Mouse (Mus musculus): Measurements from ENCODE around the gene Gadd45g.

Gadd45g gene

DNA sequence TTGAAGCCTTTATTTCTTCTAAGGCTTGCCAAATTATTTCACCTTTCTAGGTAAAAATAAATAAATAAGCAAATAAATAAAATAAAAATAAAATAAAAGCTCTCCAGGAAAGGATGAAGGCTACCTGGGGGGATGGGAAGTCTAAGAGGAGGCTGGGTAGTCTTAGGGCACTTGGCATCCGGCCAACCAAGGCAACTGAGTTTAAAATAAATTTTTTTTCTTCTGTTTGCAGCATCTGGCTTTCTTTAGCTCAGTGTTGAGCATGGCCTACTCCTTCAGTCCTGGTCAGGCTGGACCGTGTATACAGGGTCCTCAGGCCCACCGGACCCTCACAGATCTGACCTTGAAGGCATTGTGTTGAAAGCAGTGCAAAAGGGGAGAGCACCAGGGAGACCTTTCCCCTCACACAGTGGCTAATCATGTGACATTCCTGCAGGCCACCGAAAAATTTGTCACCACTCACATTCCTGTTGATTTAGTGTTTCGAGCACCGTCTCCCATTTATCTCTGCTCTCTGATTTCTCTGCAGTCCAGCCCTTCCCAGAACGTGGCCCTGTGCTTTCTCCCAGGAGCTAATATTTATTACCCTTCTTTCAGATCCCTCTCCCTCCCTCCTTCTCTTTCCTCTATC lies 6.2 kb downstream of the Gadd45g start:
- no peak for DNase-seq (ENCODE audit: low read depth in 2 of 2, low spot score in 2 of 2)

GRCm38 (mm10) chr13:51853301-51854243 lies 7.1 kb downstream of the Gadd45g start:
- DNase-seq (ENCODE audit: low read depth in 2 of 2, low spot score in 2 of 2), result no peak

DNA sequence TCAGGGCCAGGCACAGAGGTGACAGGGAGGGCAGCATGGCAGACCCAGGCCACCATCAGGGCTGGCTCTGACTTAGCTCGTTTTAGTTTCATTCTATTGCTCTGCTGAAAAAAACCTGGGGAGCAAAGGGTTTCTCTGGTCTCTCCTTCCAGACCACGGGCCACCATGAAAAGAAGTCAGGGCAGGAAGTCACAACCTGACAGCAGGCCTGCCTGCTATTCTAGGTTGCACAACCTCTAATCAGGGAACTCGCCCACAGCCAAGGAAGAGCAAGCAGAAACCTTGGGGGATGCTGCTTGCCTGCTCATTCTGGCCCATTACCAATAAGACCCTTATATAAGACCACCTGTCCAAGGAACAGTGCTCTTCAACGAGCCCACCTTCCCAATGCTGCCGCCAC lies 9.1 kb downstream of the Gadd45g start:
- DNase-seq (ENCODE audit: low read depth in 2 of 2, low spot score in 2 of 2), result no peak

DNA sequence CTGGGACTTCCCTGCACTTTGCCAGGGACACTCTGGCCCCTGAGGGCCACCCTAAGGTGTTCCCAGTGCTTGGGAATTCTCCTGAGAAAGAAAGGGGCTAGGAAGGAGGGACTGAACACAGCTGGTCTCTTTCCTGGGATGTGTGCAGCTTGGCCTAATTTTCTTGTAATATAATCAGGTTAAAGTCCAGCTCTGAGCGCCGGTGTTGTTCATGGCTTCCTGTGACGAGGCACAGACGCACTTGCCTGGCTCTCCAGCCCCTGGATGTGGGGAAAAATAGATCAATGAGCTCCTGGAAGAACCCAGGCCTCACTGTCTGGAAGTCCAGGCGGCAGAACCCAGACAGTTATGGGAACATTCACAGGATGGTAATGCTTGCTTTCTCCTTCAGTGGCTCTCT lies 10.7 kb downstream of the Gadd45g start:
- no peak for DNase-seq (ENCODE audit: low read depth in 2 of 2, low spot score in 2 of 2)

GRCm38 (mm10) chr13:51858475-51858874 lies 12.0 kb downstream of the Gadd45g start:
- no peak for DNase-seq (ENCODE audit: low read depth in 2 of 2, low spot score in 2 of 2)

DNA sequence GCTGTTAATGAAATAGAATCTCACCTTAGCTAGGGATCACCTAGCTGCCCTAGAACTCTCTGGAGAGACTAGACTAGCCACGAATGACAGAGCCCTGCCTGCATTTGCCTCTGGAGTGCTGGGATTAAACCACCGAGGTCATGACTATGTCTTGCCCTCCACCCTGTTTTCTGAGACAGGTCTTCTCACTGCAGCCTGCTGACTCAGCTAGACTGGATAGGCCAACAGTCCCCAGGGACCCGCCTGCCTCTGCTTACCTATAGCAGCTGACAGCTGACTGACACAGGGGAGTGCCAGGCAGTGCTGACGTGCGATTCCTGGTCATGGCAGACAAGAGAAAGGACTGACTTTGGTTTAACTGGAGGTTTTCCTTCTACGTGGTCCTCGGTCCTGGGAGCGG lies 12.7 kb downstream of the Gadd45g start:
- DNase-seq (ENCODE audit: low read depth in 2 of 2, low spot score in 2 of 2), result no peak

DNA sequence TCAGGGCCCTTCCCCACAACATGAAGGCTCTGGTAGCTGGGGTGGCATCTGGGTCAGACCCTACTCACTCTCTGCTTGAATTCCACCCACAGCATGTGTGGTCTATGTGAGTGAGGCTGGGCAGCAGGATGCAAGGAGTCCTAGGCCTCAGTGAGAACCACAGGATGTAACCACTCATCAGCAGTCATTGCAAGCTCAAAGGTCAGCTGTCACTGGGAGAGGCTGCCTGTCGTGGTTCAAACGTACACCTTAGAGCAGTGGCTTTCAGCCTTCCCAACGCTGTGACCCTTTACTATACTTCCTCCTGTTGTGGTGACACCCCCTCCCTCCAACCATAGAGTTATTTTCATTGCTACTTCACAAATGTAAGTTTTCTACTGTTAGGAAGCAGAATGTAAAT lies 13.3 kb downstream of the Gadd45g start:
- DNase-seq (ENCODE audit: low read depth in 2 of 2, low spot score in 2 of 2), result no peak

- DNase-seq (ENCODE audit: low read depth in 2 of 2, low spot score in 2 of 2), result no peak
Measured at GRCm38 (mm10) chr13:51862750-51863149, 16.3 kb downstream of the Gadd45g start.

- no peak for DNase-seq (ENCODE audit: low read depth in 2 of 2, low spot score in 2 of 2)
Measured at GRCm38 (mm10) chr13:51866151-51866659, 19.7 kb downstream of the Gadd45g start.

- no peak for DNase-seq (ENCODE audit: low read depth in 2 of 2, low spot score in 2 of 2)
Measured at GRCm38 (mm10) chr13:51868491-51869128, 22.1 kb downstream of the Gadd45g start.

DNA sequence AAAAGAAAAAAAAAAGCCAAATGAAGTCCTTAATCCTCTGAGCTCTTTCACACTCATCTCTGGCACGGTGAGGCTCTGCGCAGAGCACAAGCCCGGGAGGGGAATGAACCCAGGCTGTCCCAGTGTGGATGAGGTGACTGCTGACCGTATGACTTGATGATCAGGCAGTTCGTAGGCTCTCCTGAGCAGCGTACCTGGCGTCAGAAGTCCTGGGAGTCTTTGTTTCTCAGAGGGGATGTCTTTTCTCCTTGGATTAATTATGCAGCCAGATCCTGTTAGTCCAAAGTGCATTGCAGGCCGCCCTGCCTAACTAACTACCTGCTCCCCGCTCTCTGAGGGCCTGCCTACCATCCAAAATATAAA lies 22.6 kb downstream of the Gadd45g start:
- DNase-seq (ENCODE audit: low read depth in 2 of 2, low spot score in 2 of 2), result no peak

GRCm38 (mm10) chr13:51871148-51871547 lies 24.7 kb downstream of the Gadd45g start:
- DNase-seq (ENCODE audit: low read depth in 2 of 2, low spot score in 2 of 2), result no peak

GRCm38 (mm10) chr13:51872252-51872962 lies 25.9 kb downstream of the Gadd45g start:
- no peak for DNase-seq (ENCODE audit: low read depth in 2 of 2, low spot score in 2 of 2)

DNA sequence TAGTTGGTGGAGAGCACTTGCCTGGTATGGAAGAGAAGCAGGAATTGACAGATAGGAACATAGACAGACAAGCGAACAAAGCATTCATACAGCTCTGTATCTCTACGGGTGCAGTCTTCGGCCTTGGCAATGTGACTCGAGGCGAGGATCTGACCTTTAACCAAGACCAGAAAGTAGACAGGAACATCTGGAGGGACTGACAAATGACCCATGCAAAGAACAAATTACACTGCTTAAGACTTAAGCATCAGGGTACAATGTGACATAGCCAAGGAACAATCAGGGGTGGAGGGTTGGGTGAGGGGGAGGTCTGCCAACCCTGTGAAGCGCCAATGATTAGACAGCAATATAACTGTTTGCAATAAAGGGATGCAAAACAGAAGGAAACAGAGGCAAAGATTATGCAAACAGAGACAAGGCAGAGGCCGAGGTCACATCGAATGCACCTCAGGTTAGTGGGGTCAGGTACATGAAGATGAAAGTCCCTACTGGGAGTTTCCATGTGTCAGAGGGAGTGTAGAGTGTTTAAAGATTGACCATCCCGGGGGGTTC lies 26.6 kb downstream of the Gadd45g start:
- no peak for DNase-seq (ENCODE audit: low read depth in 2 of 2, low spot score in 2 of 2)

- DNase-seq (ENCODE audit: low read depth in 2 of 2, low spot score in 2 of 2), result no peak
Measured at GRCm38 (mm10) chr13:51873786-51874185, 27.3 kb downstream of the Gadd45g start.

GRCm38 (mm10) chr13:51876131-51876530 lies 29.7 kb downstream of the Gadd45g start:
- DNase-seq (ENCODE audit: low read depth in 2 of 2, low spot score in 2 of 2), result no peak

GRCm38 (mm10) chr13:51878806-51879205 lies 32.3 kb downstream of the Gadd45g start:
- DNase-seq (ENCODE audit: low read depth in 2 of 2, low spot score in 2 of 2), result no peak

DNA sequence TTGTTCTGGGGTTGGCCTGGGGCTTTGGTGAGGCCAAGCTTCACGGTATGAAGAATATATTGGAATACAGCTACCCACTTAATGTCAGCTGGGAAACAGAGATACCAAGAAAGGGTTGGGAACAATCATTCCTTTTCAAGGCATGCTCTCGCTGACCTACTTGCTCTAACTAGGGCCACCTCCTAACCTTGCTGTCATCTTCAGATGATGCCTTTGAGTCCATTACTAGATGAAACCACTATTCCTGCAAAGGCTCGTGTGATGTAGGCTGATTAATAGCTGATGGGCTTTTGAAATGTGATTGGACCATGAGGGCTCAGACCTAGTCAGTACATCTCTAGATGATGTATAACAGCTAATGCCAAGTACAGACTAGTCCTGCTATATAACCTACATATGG lies 33.1 kb downstream of the Gadd45g start:
- no peak for DNase-seq (ENCODE audit: low read depth in 2 of 2, low spot score in 2 of 2)

GRCm38 (mm10) chr13:51880019-51880418 lies 33.5 kb downstream of the Gadd45g start:
- DNase-seq (ENCODE audit: low read depth in 2 of 2, low spot score in 2 of 2), result no peak

GRCm38 (mm10) chr13:51881271-51882128 lies 35.0 kb downstream of the Gadd45g start:
- DNase-seq (ENCODE audit: low read depth in 2 of 2, low spot score in 2 of 2), result no peak

Data from CD8-positive naive resting alpha-beta T cell, adult 2 months (primary cell).